Comparison of ENCODE assay signal across 23 mouse cellular contexts in genomic region chr14:119422894-119423293, GRCm38 (mm10).
DNase-seq lines count a peak whose midpoint lies in the region; ATAC-seq and TF ChIP-seq lines count a peak whose summit lies in the region.
"Had no signal": no experiment of that assay in that cellular context is flagged by ENCODE, and none has a peak within 500 bp of the region (broad histone marks: within the 10 kb centered on the region; RNA-seq: fewer than 3 reads in every experiment).

No protein-coding gene starts in this region.

- H3K4me1 ChIP-seq in forebrain, embryonic 13.5 days: no peaks in the 10 kb centered on the region
- no peaks in the 10 kb centered on the region for H3K4me1 ChIP-seq in forebrain, embryonic 11.5 days (replicated peaks; ENCODE audit: control insufficient read depth, insufficient read depth, low read length)
- no peaks in the 10 kb centered on the region for H3K4me1 ChIP-seq in forebrain, postnatal 0 days (ENCODE audit: insufficient read depth)
- H3K4me1 ChIP-seq: heart, embryonic 10.5 days; heart, embryonic 13.5 days; hindbrain, embryonic 12.5 days; hindbrain, embryonic 15.5 days had no signal

- H3K9me3 ChIP-seq in forebrain, embryonic 13.5 days (replicated peaks): no peaks in the 10 kb centered on the region
- no peaks in the 10 kb centered on the region for H3K9me3 ChIP-seq in forebrain, embryonic 11.5 days (ENCODE audit: control insufficient read depth, low read length)
- H3K9me3 ChIP-seq in forebrain, postnatal 0 days (ENCODE audit: low read length): no peaks in the 10 kb centered on the region
- H3K9me3 ChIP-seq: heart, embryonic 10.5 days; heart, embryonic 13.5 days; hindbrain, embryonic 12.5 days; hindbrain, embryonic 15.5 days had no signal

- DNase-seq in forebrain, embryonic 11.5 days (ENCODE audit: low spot score): no peak
- peak; percentile 23 for DNase-seq in layer of hippocampus, adult 9-11 months
- no peak for DNase-seq in layer of hippocampus, postnatal 14 days (ENCODE audit: low spot score in 2 of 2)
- peak; percentile 45 for DNase-seq in forebrain, postnatal 0 days
- no peak for DNase-seq in embryo, embryonic 10.5 days (ENCODE audit: low spot score)
- DNase-seq: adrenal gland, adult 8-10 months; adrenal gland, postnatal 25 days; cerebellum, adult 11-12 months; cerebellum, adult 8-10 months; cerebellum, postnatal 10 days; cerebellum, postnatal 36 days; gastrocnemius, postnatal 10 days; gastrocnemius, postnatal 36 days; heart, adult 2 months; heart, postnatal 14 days; kidney, adult 2 months had no signal

- H3K4me3 ChIP-seq in forebrain, embryonic 13.5 days: no peak overlapping the region
- no peak overlapping the region for H3K4me3 ChIP-seq in forebrain, embryonic 11.5 days (ENCODE audit: low read depth, low read length)
- no peak overlapping the region for H3K4me3 ChIP-seq in forebrain, postnatal 0 days (ENCODE audit: low read depth, low read length)
- H3K4me3 ChIP-seq: heart, adult 2 months; heart, embryonic 10.5 days; heart, embryonic 13.5 days; hindbrain, embryonic 12.5 days; hindbrain, embryonic 15.5 days had no signal

- no peak for TF ChIP-seq CTCF in forebrain, postnatal 0 days (IDR thresholded peaks at IDR 0.05; ENCODE audit: low read depth)

- no peaks in the 10 kb centered on the region for H3K27me3 ChIP-seq in forebrain, embryonic 13.5 days
- no peaks in the 10 kb centered on the region for H3K27me3 ChIP-seq in forebrain, embryonic 11.5 days (ENCODE audit: control insufficient read depth, insufficient read depth, low read length)
- no peaks in the 10 kb centered on the region for H3K27me3 ChIP-seq in forebrain, postnatal 0 days (ENCODE audit: insufficient read depth, low read length)
- H3K27me3 ChIP-seq: heart, embryonic 13.5 days; hindbrain, embryonic 12.5 days; hindbrain, embryonic 15.5 days had no signal

- H3K9ac ChIP-seq in forebrain, embryonic 13.5 days: no peak overlapping the region
- H3K9ac ChIP-seq in forebrain, embryonic 11.5 days (ENCODE audit: low read length): no peak overlapping the region
- H3K9ac ChIP-seq in forebrain, postnatal 0 days: no peak overlapping the region
- H3K9ac ChIP-seq: heart, embryonic 13.5 days; hindbrain, embryonic 12.5 days; hindbrain, embryonic 15.5 days had no signal

- no peak overlapping the region for H3K27ac ChIP-seq in forebrain, embryonic 13.5 days
- no peak overlapping the region for H3K27ac ChIP-seq in forebrain, embryonic 11.5 days (ENCODE audit: low read depth, low read length)
- no peak overlapping the region for H3K27ac ChIP-seq in forebrain, postnatal 0 days (ENCODE audit: low read depth, low read length)
- H3K27ac ChIP-seq: heart, adult 2 months; heart, embryonic 10.5 days; heart, embryonic 13.5 days; hindbrain, embryonic 12.5 days; hindbrain, embryonic 15.5 days had no signal

- 86% methylated on average over 5 of the region's 5 CpGs for WGBS in forebrain, embryonic 13.5 days
- 94% methylated on average over 5 of the region's 5 CpGs for WGBS in forebrain, embryonic 11.5 days
- WGBS in forebrain, postnatal 0 days: 60% methylated on average over 5 of the region's 5 CpGs

- ATAC-seq in forebrain, embryonic 13.5 days: peak; percentile 63; the same call in 1 of the 2 replicates
- ATAC-seq in forebrain, embryonic 11.5 days (replicated peaks; ENCODE audit: low FRiP score): no peak
- ATAC-seq in forebrain, postnatal 0 days: peak; percentile 64; the same call in 1 of the 2 replicates
- ATAC-seq: activated CD4-positive, CD25-positive, alpha-beta regulatory T cell, adult 4 months; intestine, postnatal 0 days had no signal

- no peak overlapping the region for H3K4me2 ChIP-seq in forebrain, embryonic 13.5 days
- no peak overlapping the region for H3K4me2 ChIP-seq in forebrain, embryonic 11.5 days (ENCODE audit: low read depth, low read length, severe bottlenecking)
- no peak overlapping the region for H3K4me2 ChIP-seq in forebrain, postnatal 0 days (ENCODE audit: low read depth)
- H3K4me2 ChIP-seq: heart, embryonic 13.5 days; hindbrain, embryonic 12.5 days; hindbrain, embryonic 15.5 days had no signal

- no peaks in the 10 kb centered on the region for H3K36me3 ChIP-seq in forebrain, embryonic 13.5 days (ENCODE audit: poor library complexity, severe bottlenecking)
- H3K36me3 ChIP-seq in forebrain, embryonic 11.5 days (ENCODE audit: control insufficient read depth, insufficient read depth, low read length): no peaks in the 10 kb centered on the region
- no peaks in the 10 kb centered on the region for H3K36me3 ChIP-seq in forebrain, postnatal 0 days (ENCODE audit: insufficient read depth)
- H3K36me3 ChIP-seq: heart, embryonic 10.5 days; heart, embryonic 13.5 days; hindbrain, embryonic 12.5 days; hindbrain, embryonic 15.5 days had no signal

Comparison
In these comparisons a context has a peak if more than half of its experiments do, and no peak if none do; other contexts are left out.
1. DNase-seq: peak in layer of hippocampus, adult 9-11 months (single experiment) and forebrain, postnatal 0 days (single experiment); none in forebrain, embryonic 11.5 days (single experiment), layer of hippocampus, postnatal 14 days (0 of 2) and embryo, embryonic 10.5 days (single experiment).